Mouse (Mus musculus) olfactory bulb, adult 2 months (tissue): ENCODE measurements around the gene Hmgb1.

ENCODE experiments used
- CTCF ChIP-seq: fragments of 200-500 bp; IDR thresholded peaks from 2 replicates; pipeline ENCODE4 v1.5.1; 2012; ENCODE audit warnings: low read depth, mild to moderate bottlenecking, low read length, moderate library complexity; ENCODE audit not compliant: insufficient read depth
- POLR2A ChIP-seq: fragments of 200-500 bp; IDR thresholded peaks from 2 replicates; pipeline ENCODE4 v1.6.1; 2012; ENCODE audit warnings: mild to moderate bottlenecking, low read depth, low read length, moderate library complexity; ENCODE audit not compliant: insufficient read depth

DNA sequence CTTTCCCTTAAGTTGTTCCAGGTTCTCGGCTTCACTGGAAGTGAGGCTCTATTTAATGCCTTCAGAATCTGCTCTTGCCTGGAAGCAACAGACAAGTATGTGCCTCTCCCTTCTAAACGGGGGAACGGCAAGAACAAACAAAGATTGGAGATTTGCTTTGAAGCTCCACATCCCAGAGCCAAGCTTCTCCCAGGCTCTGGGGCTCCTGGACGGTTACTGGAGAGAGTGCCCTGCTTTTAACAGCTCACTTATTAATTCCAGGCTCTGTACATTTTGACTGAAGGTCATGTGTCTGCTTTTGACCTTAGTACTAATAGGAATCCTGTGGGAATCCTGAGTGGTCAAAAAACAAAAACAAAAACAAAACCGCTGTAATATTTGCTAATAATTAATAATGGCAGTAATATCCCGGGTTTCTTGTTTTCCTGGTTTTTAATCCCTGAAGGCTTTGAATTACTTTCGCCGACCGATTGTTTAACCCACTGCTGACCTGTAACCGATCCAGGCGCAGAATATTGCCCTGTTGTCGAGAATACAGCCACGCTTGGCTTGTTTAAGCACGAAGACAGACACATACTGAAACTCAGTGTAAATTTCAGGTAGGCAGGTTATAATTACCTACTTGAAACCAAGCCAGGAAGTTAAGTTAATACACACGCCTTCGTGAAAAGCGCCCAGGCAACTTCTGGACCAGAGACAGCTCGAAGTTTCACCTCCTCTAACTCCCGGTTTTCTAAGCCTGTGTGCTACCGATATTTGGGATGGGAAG lies 182.1 kb downstream of the Hmgb1 start:
- TF ChIP-seq POLR2A (no peak), CTCF (no peak)
